Mouse (Mus musculus): ENCODE data around the gene Nanos3. TPM values are rescaled to one million over a fixed set of nuclear protein-coding genes. Genes with fewer than 3 reads are reported as not detected.

Gene Nanos3
- polyA plus RNA-seq, 1 experiment from 2014 or later: 5.2 TPM

GRCm38 (mm10) chr8:84200652-84201544, 15.9 kb upstream of the Nanos3 start:
- Histone ChIP-seq H3K4me2 (peak overlapping the region; percentile 94), H3K9me3 (no peaks in the 10 kb centered on the region), H3K27ac (peak overlapping the region; percentile 99), H3K4me3 (peak overlapping the region; percentile 76), H3K9ac (peak overlapping the region; percentile 95), H3K4me1 (peaks cover 70% of the 10 kb centered on the region), H3K36me3 (peaks cover 17% of the 10 kb centered on the region), H3K27me3 (no peaks in the 10 kb centered on the region)
- ATAC-seq (ENCODE audit: insufficient number of reproducible peaks, insufficient read depth, low FRiP score, low TSS enrichment, low read depth): peak; percentile 10; the same call in 1 of the 2 replicates
- 5% methylated on average over 39 of the region's 70 CpGs for WGBS

GRCm38 (mm10) chr8:84200126-84200555, 15.1 kb upstream of the Nanos3 start:
- H3K9ac ChIP-seq: peak overlapping the region; percentile 95
- peaks cover 9% of the 10 kb centered on the region for H3K36me3 ChIP-seq
- 19% methylated on average over 8 of the region's 8 CpGs for WGBS

GRCm38 (mm10) chr8:84199348-84200125, 14.5 kb upstream of the Nanos3 start:
- no peaks in the 10 kb centered on the region for H3K9me3 ChIP-seq
- peaks cover 64% of the 10 kb centered on the region for H3K4me1 ChIP-seq
- no peak for ATAC-seq (ENCODE audit: insufficient number of reproducible peaks, insufficient read depth, low FRiP score, low TSS enrichment, low read depth)
- peak overlapping the region; percentile 95 for H3K9ac ChIP-seq
- H3K4me3 ChIP-seq: peak overlapping the region; percentile 76
- 35% methylated on average over 11 of the region's 11 CpGs for whole genome bisulfite sequencing
- peaks cover 3% of the 10 kb centered on the region; the same call in 1 of the 2 replicates for H3K36me3 ChIP-seq
- peak overlapping the region; percentile 94 for H3K4me2 ChIP-seq
- no peaks in the 10 kb centered on the region for H3K27me3 ChIP-seq
- peak overlapping the region; percentile 99 for H3K27ac ChIP-seq

More at GRCm38 (mm10) chr8:84200126-84200555, 15.1 kb upstream of the Nanos3 start:
- no peak for ATAC-seq (ENCODE audit: insufficient number of reproducible peaks, insufficient read depth, low FRiP score, low TSS enrichment, low read depth)
- Histone ChIP-seq H3K27me3 (no peaks in the 10 kb centered on the region), H3K9me3 (no peaks in the 10 kb centered on the region), H3K4me3 (peak overlapping the region; percentile 76), H3K4me2 (peak overlapping the region; percentile 94), H3K4me1 (peaks cover 68% of the 10 kb centered on the region), H3K27ac (peak overlapping the region; percentile 99)

- Histone ChIP-seq H3K4me1 (peaks cover 60% of the 10 kb centered on the region), H3K4me3 (no peak overlapping the region; the same call in 1 of the 2 replicates), H3K9ac (peak overlapping the region; percentile 51; the same call in 1 of the 2 replicates), H3K27me3 (no peaks in the 10 kb centered on the region), H3K36me3 (no peaks in the 10 kb centered on the region), H3K9me3 (no peaks in the 10 kb centered on the region), H3K27ac (peak overlapping the region; percentile 99), H3K4me2 (peak overlapping the region; percentile 66)
- 23% methylated on average over 4 of the region's 4 CpGs for WGBS
- no peak for ATAC-seq (ENCODE audit: insufficient number of reproducible peaks, insufficient read depth, low FRiP score, low TSS enrichment, low read depth)
Measured at GRCm38 (mm10) chr8:84198871-84199270, 13.9 kb upstream of the Nanos3 start.

- H3K9me3 ChIP-seq: no peaks in the 10 kb centered on the region
- H3K27ac ChIP-seq: peak overlapping the region; percentile 99
- peak overlapping the region; percentile 51 for H3K9ac ChIP-seq
- H3K36me3 ChIP-seq: no peaks in the 10 kb centered on the region
- H3K27me3 ChIP-seq: no peaks in the 10 kb centered on the region
- peaks cover 59% of the 10 kb centered on the region for H3K4me1 ChIP-seq
- WGBS: 2% methylated on average over 30 of the region's 30 CpGs
- ATAC-seq (ENCODE audit: insufficient number of reproducible peaks, insufficient read depth, low FRiP score, low TSS enrichment, low read depth): peak; percentile 63
- peak overlapping the region; percentile 66 for H3K4me2 ChIP-seq
- peak overlapping the region; percentile 56 for H3K4me3 ChIP-seq
Measured at GRCm38 (mm10) chr8:84197922-84198774, 13.1 kb upstream of the Nanos3 start.

- H3K9ac ChIP-seq: peak overlapping the region; percentile 79
- no peaks in the 10 kb centered on the region for H3K27me3 ChIP-seq
- H3K4me3 ChIP-seq: peak overlapping the region; percentile 56
- H3K27ac ChIP-seq: peak overlapping the region; percentile 99
- peaks cover 59% of the 10 kb centered on the region for H3K4me1 ChIP-seq
- H3K9me3 ChIP-seq: no peaks in the 10 kb centered on the region
- WGBS: under 1% methylated on average over 43 of the region's 43 CpGs
- H3K36me3 ChIP-seq: no peaks in the 10 kb centered on the region
- peak overlapping the region; percentile 66 for H3K4me2 ChIP-seq
- ATAC-seq (ENCODE audit: insufficient number of reproducible peaks, insufficient read depth, low FRiP score, low TSS enrichment, low read depth): peak; percentile 50
Measured at GRCm38 (mm10) chr8:84197141-84197921, 12.3 kb upstream of the Nanos3 start.

GRCm38 (mm10) chr8:84194224-84194743, 9.3 kb upstream of the Nanos3 start:
- ATAC-seq (ENCODE audit: insufficient number of reproducible peaks, insufficient read depth, low FRiP score, low TSS enrichment, low read depth): no peak
- Histone ChIP-seq H3K27ac (no peak overlapping the region), H3K27me3 (no peaks in the 10 kb centered on the region), H3K9ac (no peak overlapping the region), H3K4me2 (no peak overlapping the region), H3K36me3 (no peaks in the 10 kb centered on the region), H3K4me3 (no peak overlapping the region), H3K9me3 (no peaks in the 10 kb centered on the region), H3K4me1 (peaks cover 45% of the 10 kb centered on the region)
- WGBS: 81% methylated on average over 3 of the region's 3 CpGs

GRCm38 (mm10) chr8:84193566-84193965, 8.5 kb upstream of the Nanos3 start:
- Histone ChIP-seq H3K9me3 (no peaks in the 10 kb centered on the region), H3K27ac (peak overlapping the region; percentile 80), H3K27me3 (no peaks in the 10 kb centered on the region), H3K9ac (no peak overlapping the region), H3K36me3 (no peaks in the 10 kb centered on the region), H3K4me1 (peaks cover 38% of the 10 kb centered on the region), H3K4me2 (no peak overlapping the region), H3K4me3 (no peak overlapping the region)
- WGBS: 72% methylated on average over 5 of the region's 5 CpGs
- no peak for ATAC-seq (ENCODE audit: insufficient number of reproducible peaks, insufficient read depth, low FRiP score, low TSS enrichment, low read depth)

- peak overlapping the region; percentile 80 for H3K27ac ChIP-seq
Measured at GRCm38 (mm10) chr8:84193161-84193560, 8.1 kb upstream of the Nanos3 start.

GRCm38 (mm10) chr8:84192555-84192954, 7.5 kb upstream of the Nanos3 start:
- Histone ChIP-seq H3K4me3 (peak overlapping the region; percentile 31), H3K4me2 (peak overlapping the region; percentile 58), H3K4me1 (peaks cover 29% of the 10 kb centered on the region), H3K36me3 (no peaks in the 10 kb centered on the region), H3K9me3 (no peaks in the 10 kb centered on the region), H3K27ac (peak overlapping the region; percentile 80), H3K27me3 (no peaks in the 10 kb centered on the region; the same call in 1 of the 2 replicates), H3K9ac (peak overlapping the region; percentile 58)
- WGBS: 2% methylated on average over 33 of the region's 33 CpGs
- ATAC-seq (ENCODE audit: insufficient number of reproducible peaks, insufficient read depth, low FRiP score, low TSS enrichment, low read depth): 0 out of 2 replicates have a peak, but pooled peaks have one; percentile 33

More at GRCm38 (mm10) chr8:84193161-84193560, 8.1 kb upstream of the Nanos3 start:
- H3K9me3 ChIP-seq: no peaks in the 10 kb centered on the region
- H3K4me3 ChIP-seq: no peak overlapping the region
- no peak for ATAC-seq (ENCODE audit: insufficient number of reproducible peaks, insufficient read depth, low FRiP score, low TSS enrichment, low read depth)
- no peak overlapping the region for H3K9ac ChIP-seq
- H3K4me2 ChIP-seq: peak overlapping the region; percentile 58
- 23% methylated on average over 4 of the region's 4 CpGs for WGBS
- no peaks in the 10 kb centered on the region for H3K36me3 ChIP-seq
- H3K27me3 ChIP-seq: no peaks in the 10 kb centered on the region
- H3K4me1 ChIP-seq: peaks cover 34% of the 10 kb centered on the region
